Mouse (Mus musculus): ENCODE measurements around the gene Skint5. TPM values are rescaled to one million over a fixed set of nuclear protein-coding genes. Genes with fewer than 3 reads are reported as not detected.
"Not testable (repeated sequence)": the region's sequence is repeated elsewhere in the genome, so short reads cannot be mapped to it uniquely, and the experiment has no call there.

The Skint5 gene
- not detected for polyA plus RNA-seq (2012; fragmentation: generic; extraction: Trizol)

GRCm38 (mm10) chr4:113999403-113999802 lies at the start of gene Skint5:
TSS of gene Skint5 (minus strand) at chr4:113999503.
- Histone ChIP-seq H3K27me3 (ENCODE audit: control insufficient read depth, insufficient read depth, insufficient read length) (no peaks in the 10 kb centered on the region), H3K36me3 (ENCODE audit: control insufficient read depth, insufficient read depth) (no peaks in the 10 kb centered on the region), H3K4me2 (ENCODE audit: low read depth) (no peak within 1 kb of the TSS), H3K79me2 (ENCODE audit: control insufficient read depth, insufficient read depth) (no peaks in the 10 kb centered on the region), H3K4me3 (no peak within 1 kb of the TSS), H3ac (ENCODE audit: control insufficient read depth, insufficient read length) (no peak within 1 kb of the TSS)
- no peak for TF ChIP-seq CEBPB (IDR thresholded peaks at IDR 0.05; ENCODE audit: insufficient read depth, poor library complexity, severe bottlenecking)
- no peak for TF ChIP-seq POLR2AphosphoS2 (IDR thresholded peaks at IDR 0.05; ENCODE audit: insufficient read length, low read depth)
- TF ChIP-seq MYOG (IDR thresholded peaks at IDR 0.05; ENCODE audit: control insufficient read depth in 1 of 3, insufficient read depth in 1 of 3, insufficient read length in 2 of 3, low read depth in 2 of 3): no peak
- no peak for TF ChIP-seq E2F4 (IDR thresholded peaks at IDR 0.05; ENCODE audit: insufficient read depth)
- no peak for TF ChIP-seq USF1 (IDR thresholded peaks at IDR 0.05; ENCODE audit: low read depth)
- no peak for TF ChIP-seq REST (IDR thresholded peaks at IDR 0.05; ENCODE audit: insufficient read depth, insufficient read length)

- Histone ChIP-seq H3K4me3 (no peak overlapping the region), H3K36me3 (ENCODE audit: control insufficient read depth, insufficient read depth) (no peaks in the 10 kb centered on the region), H3ac (ENCODE audit: control insufficient read depth, insufficient read length) (no peak overlapping the region), H3K79me2 (ENCODE audit: control insufficient read depth, insufficient read depth) (no peaks in the 10 kb centered on the region), H3K27me3 (ENCODE audit: control insufficient read depth, insufficient read depth, insufficient read length) (no peaks in the 10 kb centered on the region), H3K4me2 (ENCODE audit: low read depth) (no peak overlapping the region)
- no peak for TF ChIP-seq MYOG (IDR thresholded peaks at IDR 0.05; ENCODE audit: control insufficient read depth in 1 of 3, insufficient read depth in 1 of 3, insufficient read length in 2 of 3, low read depth in 2 of 3)
- no peak for TF ChIP-seq USF1 (IDR thresholded peaks at IDR 0.05; ENCODE audit: low read depth)
- no peak for TF ChIP-seq MAX (IDR thresholded peaks at IDR 0.05; ENCODE audit: low read depth)
- no peak for TF ChIP-seq MYOD1 (IDR thresholded peaks at IDR 0.05; ENCODE audit: control insufficient read depth in 1 of 3, insufficient read length in 2 of 3, low read depth in 2 of 3)
- no peak for TF ChIP-seq TCF3 (IDR thresholded peaks at IDR 0.05; ENCODE audit: insufficient read length, low read depth)
- TF ChIP-seq REST (IDR thresholded peaks at IDR 0.05; ENCODE audit: insufficient read depth, insufficient read length): no peak
- no peak for TF ChIP-seq SRF (IDR thresholded peaks at IDR 0.05; ENCODE audit: control insufficient read depth, insufficient read length, low read depth)
- TF ChIP-seq POLR2A (IDR thresholded peaks at IDR 0.05; ENCODE audit: insufficient read length, low read depth): no peak
- no peak for TF ChIP-seq E2F4 (IDR thresholded peaks at IDR 0.05; ENCODE audit: insufficient read depth)
- TF ChIP-seq POLR2AphosphoS2 (IDR thresholded peaks at IDR 0.05; ENCODE audit: insufficient read length, low read depth): no peak
- TF ChIP-seq TCF12 (IDR thresholded peaks at IDR 0.05; ENCODE audit: insufficient read depth, poor library complexity, severe bottlenecking): no peak
- no peak for TF ChIP-seq CEBPB (IDR thresholded peaks at IDR 0.05; ENCODE audit: insufficient read depth, poor library complexity, severe bottlenecking)
Observed at GRCm38 (mm10) chr4:113957343-113957742, 42.0 kb downstream of the Skint5 start.

GRCm38 (mm10) chr4:113764182-113764581 lies 235.1 kb downstream of the Skint5 start:
- TF ChIP-seq MYOD1 (IDR thresholded peaks at IDR 0.05; ENCODE audit: control insufficient read depth in 1 of 3, insufficient read length in 2 of 3, low read depth in 2 of 3) (no peak), POLR2AphosphoS2 (IDR thresholded peaks at IDR 0.05; ENCODE audit: insufficient read length, low read depth) (no peak), CEBPB (IDR thresholded peaks at IDR 0.05; ENCODE audit: insufficient read depth, poor library complexity, severe bottlenecking) (no peak), REST (IDR thresholded peaks at IDR 0.05; ENCODE audit: insufficient read depth, insufficient read length) (no peak), TCF3 (IDR thresholded peaks at IDR 0.05; ENCODE audit: insufficient read length, low read depth) (no peak)
- H3K27me3 ChIP-seq (ENCODE audit: control insufficient read depth, insufficient read depth, insufficient read length): no peaks in the 10 kb centered on the region

GRCm38 (mm10) chr4:113763684-113764083 lies 235.6 kb downstream of the Skint5 start:
- Histone ChIP-seq H3K36me3 (ENCODE audit: control insufficient read depth, insufficient read depth) (no peaks in the 10 kb centered on the region), H3K79me2 (ENCODE audit: control insufficient read depth, insufficient read depth) (no peaks in the 10 kb centered on the region), H3K4me3 (no peak overlapping the region), H3K27me3 (ENCODE audit: control insufficient read depth, insufficient read depth, insufficient read length) (no peaks in the 10 kb centered on the region), H3K4me2 (ENCODE audit: low read depth) (no peak overlapping the region), H3ac (ENCODE audit: control insufficient read depth, insufficient read length) (no peak overlapping the region)
- TF ChIP-seq MYOD1 (IDR thresholded peaks at IDR 0.05; ENCODE audit: control insufficient read depth in 1 of 3, insufficient read length in 2 of 3, low read depth in 2 of 3) (no peak), POLR2A (IDR thresholded peaks at IDR 0.05; ENCODE audit: insufficient read length, low read depth) (no peak), TCF12 (IDR thresholded peaks at IDR 0.05; ENCODE audit: insufficient read depth, poor library complexity, severe bottlenecking) (no peak)

More at GRCm38 (mm10) chr4:113764182-113764581, 235.1 kb downstream of the Skint5 start:
- Histone ChIP-seq H3K79me2 (ENCODE audit: control insufficient read depth, insufficient read depth) (no peaks in the 10 kb centered on the region), H3K4me3 (no peak overlapping the region), H3K4me2 (ENCODE audit: low read depth) (no peak overlapping the region), H3K36me3 (ENCODE audit: control insufficient read depth, insufficient read depth) (no peaks in the 10 kb centered on the region), H3ac (ENCODE audit: control insufficient read depth, insufficient read length) (no peak overlapping the region)

GRCm38 (mm10) chr4:113448230-113448629 lies 551.1 kb downstream of the Skint5 start:
- not testable (repeated sequence) for H3K4me2 ChIP-seq (ENCODE audit: low read depth); H3K36me3 ChIP-seq (ENCODE audit: control insufficient read depth, insufficient read depth); H3K27me3 ChIP-seq (ENCODE audit: control insufficient read depth, insufficient read depth, insufficient read length); H3K79me2 ChIP-seq (ENCODE audit: control insufficient read depth, insufficient read depth); H3K4me3 ChIP-seq; H3ac ChIP-seq (ENCODE audit: control insufficient read depth, insufficient read length)

Other genes with a start within 250 kb of the Skint5 start
- not detected for gene Skint11, start 163.9 kb upstream of the Skint5 start, polyA plus RNA-seq (2012; fragmentation: generic; extraction: Trizol)

All from myocyte (in vitro differentiated cells).